Comparison of ENCODE assay signal across 10 mouse cellular contexts in genomic region chr14:115092952-115093351, GRCm38 (mm10). TPM values are rescaled to one million over a fixed set of nuclear protein-coding genes. Genes with fewer than 3 reads are reported as not detected.
A peak's percentile ranks its signal among the peaks of the same experiment; 100 is the strongest.
DNase-seq lines count a peak whose midpoint lies in the region; ATAC-seq lines count a peak whose summit lies in the region.
"Had no signal": no experiment of that assay in that cellular context is flagged by ENCODE, and none has a peak within 500 bp of the region (broad histone marks: within the 10 kb centered on the region; RNA-seq: fewer than 3 reads in every experiment).

No protein-coding gene starts in this region.

- no peak overlapping the region for H3K9ac ChIP-seq in heart, embryonic 16.5 days (ENCODE audit: low read length)
- peak overlapping the region; percentile 74; the same call in 1 of the 2 replicates for H3K9ac ChIP-seq in hindbrain, embryonic 13.5 days
- no peak overlapping the region for H3K9ac ChIP-seq in midbrain, embryonic 11.5 days (ENCODE audit: low read length)

- DNase-seq in heart, postnatal 25 days (ENCODE audit: low spot score) = no peak
- no peak for DNase-seq in embryonic facial prominence, embryonic 10.5 days (ENCODE audit: low spot score)
- DNase-seq in midbrain, embryonic 11.5 days (ENCODE audit: low spot score, missing footprints) = peak; percentile 90
- no peak for DNase-seq in ovary, postnatal 10 days (ENCODE audit: low spot score)
- no peak for DNase-seq in layer of hippocampus, postnatal 36 days
- no peak for DNase-seq in layer of hippocampus, adult 11-12 months (ENCODE audit: low spot score)
- DNase-seq: lung, postnatal 10 days had no signal

- intact Hi-C loops in heart, postnatal 25 days (cut with DNase I) = no loop called here

- no peak overlapping the region for H3K27ac ChIP-seq in heart, embryonic 16.5 days (ENCODE audit: low read length)
- H3K27ac ChIP-seq in embryonic facial prominence, embryonic 10.5 days (replicated peaks) = no peak overlapping the region
- no peak overlapping the region for H3K27ac ChIP-seq in hindbrain, embryonic 13.5 days
- H3K27ac ChIP-seq in midbrain, embryonic 11.5 days (ENCODE audit: low read depth, low read length) = no peak overlapping the region

- H3K4me3 ChIP-seq in heart, embryonic 16.5 days (ENCODE audit: low read length) = peak overlapping the region; percentile 78; the same call in 1 of the 2 replicates
- H3K4me3 ChIP-seq in embryonic facial prominence, embryonic 10.5 days = peak overlapping the region; percentile 68
- H3K4me3 ChIP-seq in hindbrain, embryonic 13.5 days = peak overlapping the region; percentile 65
- peak overlapping the region; percentile 53 for H3K4me3 ChIP-seq in midbrain, embryonic 11.5 days (ENCODE audit: low read depth, low read length)

- 26% methylated on average over 6 of the region's 6 CpGs for WGBS in heart, embryonic 16.5 days
- 22% methylated on average over 6 of the region's 6 CpGs for WGBS in embryonic facial prominence, embryonic 10.5 days
- WGBS in hindbrain, embryonic 13.5 days = 21% methylated on average over 6 of the region's 6 CpGs
- WGBS in midbrain, embryonic 11.5 days = 24% methylated on average over 6 of the region's 6 CpGs

- H3K9me3 ChIP-seq in heart, embryonic 16.5 days (replicated peaks; ENCODE audit: control insufficient read depth, low read length) = no peaks in the 10 kb centered on the region
- H3K9me3 ChIP-seq in embryonic facial prominence, embryonic 10.5 days = no peaks in the 10 kb centered on the region
- H3K9me3 ChIP-seq in hindbrain, embryonic 13.5 days = no peaks in the 10 kb centered on the region
- no peaks in the 10 kb centered on the region for H3K9me3 ChIP-seq in midbrain, embryonic 11.5 days (ENCODE audit: control insufficient read depth, low read length)

- no peaks in the 10 kb centered on the region for H3K36me3 ChIP-seq in heart, embryonic 16.5 days (ENCODE audit: control insufficient read depth, insufficient read depth)
- H3K36me3 ChIP-seq in embryonic facial prominence, embryonic 10.5 days (replicated peaks) = no peaks in the 10 kb centered on the region
- H3K36me3 ChIP-seq in hindbrain, embryonic 13.5 days = no peaks in the 10 kb centered on the region
- H3K36me3 ChIP-seq in midbrain, embryonic 11.5 days (ENCODE audit: control insufficient read depth, insufficient read depth, low read length) = no peaks in the 10 kb centered on the region

- no peak for ATAC-seq in heart, embryonic 16.5 days (replicated peaks; ENCODE audit: extremely low read depth, insufficient read depth, low FRiP score)
- ATAC-seq in hindbrain, embryonic 13.5 days (ENCODE audit: low FRiP score) = no peak
- no peak for ATAC-seq in midbrain, embryonic 11.5 days (ENCODE audit: low FRiP score)

- peaks cover 3% of the 10 kb centered on the region for H3K4me1 ChIP-seq in heart, embryonic 16.5 days (ENCODE audit: control insufficient read depth, insufficient read depth, low read length)
- H3K4me1 ChIP-seq in embryonic facial prominence, embryonic 10.5 days = peaks cover 15% of the 10 kb centered on the region
- H3K4me1 ChIP-seq in hindbrain, embryonic 13.5 days (replicated peaks) = peaks cover 9% of the 10 kb centered on the region; the same call in 1 of the 2 replicates
- H3K4me1 ChIP-seq in midbrain, embryonic 11.5 days (ENCODE audit: control insufficient read depth, insufficient read depth, low read length) = peaks cover 5% of the 10 kb centered on the region; the same call in 1 of the 2 replicates

- peaks cover 29% of the 10 kb centered on the region for H3K27me3 ChIP-seq in heart, embryonic 16.5 days (ENCODE audit: control insufficient read depth, insufficient read depth, low read length)
- H3K27me3 ChIP-seq in embryonic facial prominence, embryonic 10.5 days (replicated peaks; ENCODE audit: low read depth, poor library complexity, severe bottlenecking) = peaks cover 62% of the 10 kb centered on the region
- H3K27me3 ChIP-seq in hindbrain, embryonic 13.5 days = peaks cover 54% of the 10 kb centered on the region
- peaks cover 31% of the 10 kb centered on the region for H3K27me3 ChIP-seq in midbrain, embryonic 11.5 days (ENCODE audit: control insufficient read depth, insufficient read depth, low read length)

- H3K4me2 ChIP-seq in heart, embryonic 16.5 days (ENCODE audit: low read depth, low read length) = peak overlapping the region; percentile 98
- H3K4me2 ChIP-seq in hindbrain, embryonic 13.5 days = peak overlapping the region; percentile 77
- H3K4me2 ChIP-seq in midbrain, embryonic 11.5 days = peak overlapping the region; percentile 96

RNA-seq across cellular contexts. Expression of gene Gpc5, which starts 0.9 kb away (rescaled TPM):
- polyA plus RNA-seq in heart, embryonic 16.5 days (2015; fragmentation: Nextera tagmentation; extraction: Ambion mirVana) = 0.12 and 0.43 TPM in 2 replicates
- not detected for total RNA-seq in heart, postnatal 25 days (2021)
- polyA plus RNA-seq in embryonic facial prominence, embryonic 10.5 days (2016; fragmentation: Nextera tagmentation; extraction: Ambion mirVana) = 1.5 and 1.6 TPM in 2 replicates
- polyA plus RNA-seq in hindbrain, embryonic 13.5 days (2015; fragmentation: Nextera tagmentation; extraction: Ambion mirVana) = 3.9 and 4.8 TPM in 2 replicates
- polyA plus RNA-seq in midbrain, embryonic 11.5 days (2014; fragmentation: Nextera tagmentation; extraction: Ambion mirVana) = 0.75 and 0.76 TPM in 2 replicates
- 10 to 100 TPM; 37.8 to 38.6 TPM for total RNA-seq in layer of hippocampus, postnatal 36 days (2021)
- total RNA-seq: CH12.LX had no signal
